15 mouse cellular contexts compared by ENCODE assay signal in genomic region chr5:52629214-52629613, GRCm38 (mm10).
"Had no signal": no experiment of that assay in that cellular context is flagged by ENCODE, and none has a peak within 500 bp of the region (broad histone marks: within the 10 kb centered on the region; RNA-seq: fewer than 3 reads in every experiment).

No protein-coding gene starts in this region.

- H3K9ac ChIP-seq: neural tube, embryonic 15.5 days; stomach, embryonic 15.5 days had no signal

- H3K27me3 ChIP-seq: neural tube, embryonic 15.5 days; stomach, embryonic 15.5 days had no signal

- H3K27ac ChIP-seq: neural tube, embryonic 15.5 days; stomach, embryonic 15.5 days; stomach, postnatal 0 days had no signal

- H3K36me3 ChIP-seq: neural tube, embryonic 15.5 days; stomach, embryonic 15.5 days had no signal

- H3K9me3 ChIP-seq: neural tube, embryonic 15.5 days; stomach, embryonic 15.5 days had no signal

- DNase-seq: retina, postnatal 1 day; right cerebral cortex, adult 18-20 months; right cerebral cortex, postnatal 14 days; right cerebral cortex, postnatal 25 days; right cerebral cortex, postnatal 4 days; spleen, adult 18-20 months; thymus, adult 18-20 months; thymus, adult 2 months; thymus, postnatal 14 days; thymus, postnatal 25 days; thymus, postnatal 36 days; thymus, postnatal 4 days had no signal

- H3K4me2 ChIP-seq: neural tube, embryonic 15.5 days; stomach, embryonic 15.5 days had no signal

- H3K4me3 ChIP-seq: neural tube, embryonic 15.5 days; stomach, embryonic 15.5 days had no signal
